Mouse (Mus musculus) intestine, postnatal 0 days (tissue): ENCODE results near the gene Nelfa. TPM values are rescaled to one million over a fixed set of nuclear protein-coding genes. Genes with fewer than 3 reads are reported as not detected.

Source experiments
- ATAC-seq: fragments of 200-750 bp; cut with Nextera tagmentation; 2 replicates; pipeline ENCODE4 v1.8.0; 2017; ENCODE audit warnings: mild to moderate bottlenecking, moderate TSS enrichment, moderate library complexity
- H3K27ac ChIP-seq: fragments of 300-500 bp; sonication (generic); 2 replicates; pipeline ENCODE4 v1.5.1; 2014; ENCODE audit warnings: mild to moderate bottlenecking, low read depth, low read length, moderate library complexity
- H3K27me3 ChIP-seq: fragments of 300-500 bp; sonication (generic); replicated peaks from 2 replicates; pipeline ENCODE4 v1.6.1; 2014; ENCODE audit warnings: low read length, mixed read lengths; ENCODE audit not compliant: control insufficient read depth, insufficient read depth
- H3K36me3 ChIP-seq: fragments of 300-500 bp; sonication (generic); 2 replicates; pipeline ENCODE4 v1.6.1; 2014; ENCODE audit warnings: mild to moderate bottlenecking, moderate library complexity; ENCODE audit not compliant: control insufficient read depth, insufficient read depth
- H3K4me1 ChIP-seq: fragments of 300-500 bp; sonication (generic); replicated peaks from 2 replicates; pipeline ENCODE4 v1.6.1; 2014; ENCODE audit warnings: antibody characterized with exemption, low read length, mixed read lengths; ENCODE audit not compliant: control insufficient read depth, insufficient read depth
- H3K4me2 ChIP-seq: fragments of 300-500 bp; sonication (generic); replicated peaks from 2 replicates; pipeline ENCODE4 v1.6.1; 2014; ENCODE audit warnings: low read depth, mild to moderate bottlenecking, moderate library complexity
- H3K4me3 ChIP-seq: fragments of 300-500 bp; sonication (generic); 2 replicates; pipeline ENCODE4 v1.5.1; 2014; ENCODE audit warnings: low read depth, low read length
- H3K9ac ChIP-seq: fragments of 300-500 bp; sonication (generic); 2 replicates; pipeline ENCODE4 v1.6.1; 2014; ENCODE audit warnings: mild to moderate bottlenecking, low read depth, low read length
- H3K9me3 ChIP-seq: fragments of 300-500 bp; sonication (generic); 2 replicates; pipeline ENCODE4 v1.6.1; 2016; ENCODE audit warnings: mixed run types; ENCODE audit not compliant: control insufficient read depth
- CTCF ChIP-seq: sonication (generic); IDR thresholded peaks from 2 replicates; pipeline ENCODE4 v1.5.1; 2016; ENCODE audit warnings: low read depth, mild to moderate bottlenecking, control low read depth, antibody characterized with exemption, moderate library complexity
- WGBS: fragments of 180-500 bp; shearing (Covaris S2); extraction: QIAGEN DNeasy Blood & Tissue Kit; methylation state at CpG from one replicate; pipeline ENCODE4 v1.1.7; 2014; 5-methylcytosine and 5-hydroxymethylcytosine counted together
- polyA plus RNA-seq: library from polyadenylated mRNA; unstranded; fragments of >200 nt; fragmentation: Nextera tagmentation; extraction: Ambion mirVana; gene quantifications from 2 replicates; pipeline ENCODE4 v1.2.1, GENCODE M21; 2015

Gene Nelfa
- polyA plus RNA-seq, 1 experiment from 2014 or later = 19.1 TPM

- H3K27ac ChIP-seq = no peak overlapping the region
Measured at GRCm38 (mm10) chr5:33903176-33903575, 33.0 kb downstream of the Nelfa start.

GRCm38 (mm10) chr5:33902696-33903095, 33.5 kb downstream of the Nelfa start:
- TF ChIP-seq CTCF = no peak
- H3K4me1 ChIP-seq = no peaks in the 10 kb centered on the region
- no peak overlapping the region for H3K27ac ChIP-seq
- H3K27me3 ChIP-seq = no peaks in the 10 kb centered on the region
- no peak for ATAC-seq
- no peak overlapping the region for H3K9ac ChIP-seq
- no peak overlapping the region for H3K4me2 ChIP-seq
- no peak overlapping the region for H3K4me3 ChIP-seq
- peaks cover 53% of the 10 kb centered on the region for H3K36me3 ChIP-seq
- WGBS = 91% methylated on average over 2 of the region's 2 CpGs
- no peaks in the 10 kb centered on the region for H3K9me3 ChIP-seq

More at GRCm38 (mm10) chr5:33903176-33903575, 33.0 kb downstream of the Nelfa start:
- H3K4me3 ChIP-seq = no peak overlapping the region
- H3K9me3 ChIP-seq = no peaks in the 10 kb centered on the region
- 84% methylated on average over 9 of the region's 9 CpGs for WGBS
- no peak overlapping the region for H3K9ac ChIP-seq
- peaks cover 49% of the 10 kb centered on the region for H3K36me3 ChIP-seq
- no peak for ATAC-seq
- TF ChIP-seq CTCF = no peak
- no peak overlapping the region for H3K4me2 ChIP-seq
- H3K27me3 ChIP-seq = no peaks in the 10 kb centered on the region
- no peaks in the 10 kb centered on the region for H3K4me1 ChIP-seq

GRCm38 (mm10) chr5:33901278-33901677, 34.9 kb downstream of the Nelfa start:
- no peak for TF ChIP-seq CTCF
- Histone ChIP-seq H3K27me3 (no peaks in the 10 kb centered on the region), H3K9ac (no peak overlapping the region), H3K4me2 (no peak overlapping the region), H3K36me3 (peaks cover 63% of the 10 kb centered on the region), H3K27ac (no peak overlapping the region), H3K9me3 (no peaks in the 10 kb centered on the region), H3K4me3 (no peak overlapping the region), H3K4me1 (no peaks in the 10 kb centered on the region)
- ATAC-seq = no peak
- WGBS = 88% methylated on average over 3 of the region's 3 CpGs

GRCm38 (mm10) chr5:33900701-33901263, 35.4 kb downstream of the Nelfa start:
- no peak overlapping the region for H3K4me2 ChIP-seq
- TF ChIP-seq CTCF = no peak
- H3K27me3 ChIP-seq = no peaks in the 10 kb centered on the region
- H3K36me3 ChIP-seq = peaks cover 68% of the 10 kb centered on the region
- H3K9ac ChIP-seq = no peak overlapping the region
- no peak for ATAC-seq
- H3K27ac ChIP-seq = no peak overlapping the region
- H3K4me1 ChIP-seq = no peaks in the 10 kb centered on the region
- 94% methylated on average over 9 of the region's 9 CpGs for WGBS
- H3K4me3 ChIP-seq = no peak overlapping the region
- no peaks in the 10 kb centered on the region for H3K9me3 ChIP-seq

GRCm38 (mm10) chr5:33900101-33900500, 36.1 kb downstream of the Nelfa start:
- no peak for ATAC-seq
- H3K27me3 ChIP-seq = no peaks in the 10 kb centered on the region
- peaks cover 74% of the 10 kb centered on the region for H3K36me3 ChIP-seq
- 90% methylated on average over 3 of the region's 3 CpGs for WGBS
- H3K9me3 ChIP-seq = no peaks in the 10 kb centered on the region
- no peak overlapping the region for H3K27ac ChIP-seq
- no peak overlapping the region for H3K4me2 ChIP-seq
- no peaks in the 10 kb centered on the region for H3K4me1 ChIP-seq
- no peak overlapping the region for H3K9ac ChIP-seq
- TF ChIP-seq CTCF = no peak
- H3K4me3 ChIP-seq = no peak overlapping the region

GRCm38 (mm10) chr5:33899245-33899644, 37.0 kb downstream of the Nelfa start:
- WGBS = 91% methylated on average over 3 of the region's 3 CpGs
- no peak for ATAC-seq

GRCm38 (mm10) chr5:33898671-33899070, 37.5 kb downstream of the Nelfa start:
- Histone ChIP-seq H3K9ac (no peak overlapping the region), H3K4me3 (no peak overlapping the region), H3K27ac (no peak overlapping the region), H3K9me3 (no peaks in the 10 kb centered on the region), H3K36me3 (peaks cover 88% of the 10 kb centered on the region), H3K4me2 (no peak overlapping the region), H3K4me1 (no peaks in the 10 kb centered on the region), H3K27me3 (no peaks in the 10 kb centered on the region)
- ATAC-seq = no peak
- no peak for TF ChIP-seq CTCF
- WGBS = 86% methylated on average over 9 of the region's 9 CpGs

More at GRCm38 (mm10) chr5:33899245-33899644, 37.0 kb downstream of the Nelfa start:
- Histone ChIP-seq H3K36me3 (peaks cover 83% of the 10 kb centered on the region), H3K9me3 (no peaks in the 10 kb centered on the region), H3K4me1 (no peaks in the 10 kb centered on the region), H3K4me2 (no peak overlapping the region), H3K9ac (no peak overlapping the region), H3K27me3 (no peaks in the 10 kb centered on the region), H3K27ac (no peak overlapping the region), H3K4me3 (no peak overlapping the region)
- no peak for TF ChIP-seq CTCF
